Mouse (Mus musculus) spleen, adult 12 weeks (tissue): ENCODE results near the gene Calm2.

ENCODE experiments used
- DNase-seq: peaks from one replicate; pipeline ENCODE4 v3.0.0; 2022; ENCODE audit warnings: low spot score

The Calm2 gene

DNA sequence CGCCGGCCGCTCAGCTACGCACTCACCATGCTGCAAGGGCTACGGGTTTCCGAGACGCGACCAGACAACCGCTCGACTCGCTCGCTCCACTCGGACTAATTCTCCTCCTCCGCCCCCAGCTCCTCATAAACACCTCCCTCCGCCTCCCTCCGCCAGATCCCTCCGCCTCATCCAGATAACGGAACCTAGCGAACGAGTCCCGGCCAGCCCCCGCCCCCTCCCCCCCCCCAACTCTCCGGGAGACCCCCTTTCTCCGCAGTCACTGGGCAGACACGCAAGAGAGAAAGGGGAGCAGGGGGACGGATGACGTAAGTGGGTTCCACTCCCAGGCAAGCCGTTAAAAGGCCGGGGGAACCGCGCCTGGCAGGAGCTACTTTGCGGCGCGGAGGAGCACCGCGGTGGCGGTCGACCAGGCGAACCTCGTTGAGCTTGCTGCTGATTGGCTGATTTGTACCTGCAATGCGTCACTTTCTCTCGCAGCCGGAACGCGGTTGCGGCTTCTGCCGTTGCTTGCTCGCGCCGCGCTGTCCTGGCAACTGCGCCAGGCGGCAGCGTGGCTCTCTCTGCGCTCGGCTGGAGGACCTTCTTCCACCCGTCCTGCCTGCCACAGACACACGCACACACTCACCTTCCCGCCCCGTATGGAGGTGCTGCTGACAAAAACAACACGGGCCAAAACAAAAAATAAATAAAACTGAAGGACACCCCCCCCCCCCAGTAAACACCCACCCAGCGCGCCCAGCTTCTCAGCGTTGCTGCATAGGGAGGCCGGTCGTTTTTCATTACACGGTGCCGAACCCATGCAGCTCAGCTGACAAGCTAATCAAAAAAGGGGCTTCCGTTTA, at the start of gene Calm2:
TSS of gene Calm2 (minus strand) at position 169 of the 845 bp plus-strand sequence.
- DNase-seq = peak; percentile 95

DNA sequence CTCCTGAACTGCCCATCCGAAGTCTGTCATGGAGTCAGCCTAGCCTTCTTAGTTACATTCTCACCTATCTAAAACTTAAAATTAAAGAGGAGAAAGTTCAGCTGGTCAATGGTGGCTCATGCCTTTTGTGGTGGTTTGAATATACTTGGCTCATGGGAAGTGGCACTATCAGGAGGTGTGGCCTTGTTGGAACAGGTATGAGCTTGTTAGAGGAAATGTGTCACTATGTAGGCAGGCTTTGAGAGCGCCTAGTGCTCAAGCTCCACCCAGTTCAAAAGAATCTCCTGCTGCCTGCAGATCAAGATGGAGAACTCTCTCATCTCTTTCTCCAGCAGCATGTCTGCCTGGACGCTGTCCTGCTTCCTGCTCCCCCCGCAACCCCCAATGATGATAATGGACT, 48.8 kb upstream of the Calm2 start:
- no peak for DNase-seq

DNA sequence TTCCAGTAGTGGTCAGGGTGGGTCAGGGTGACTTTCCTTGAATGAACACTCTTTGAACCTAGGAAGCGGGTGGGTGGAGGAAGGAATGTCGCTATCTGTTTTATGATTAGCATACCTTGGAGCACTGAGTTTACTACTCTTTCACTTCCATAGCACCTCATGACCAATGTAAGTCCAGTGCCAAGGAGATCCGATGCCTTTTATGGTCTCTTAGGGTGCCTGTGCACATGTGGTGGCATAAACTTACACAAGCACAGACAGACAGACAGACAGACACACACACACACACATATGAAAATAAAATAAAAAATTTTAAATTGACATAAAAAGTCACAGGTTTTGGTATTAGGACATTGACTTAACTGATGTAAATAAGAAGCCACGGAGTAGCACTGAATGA, 47.6 kb upstream of the Calm2 start:
- no peak for DNase-seq

DNA sequence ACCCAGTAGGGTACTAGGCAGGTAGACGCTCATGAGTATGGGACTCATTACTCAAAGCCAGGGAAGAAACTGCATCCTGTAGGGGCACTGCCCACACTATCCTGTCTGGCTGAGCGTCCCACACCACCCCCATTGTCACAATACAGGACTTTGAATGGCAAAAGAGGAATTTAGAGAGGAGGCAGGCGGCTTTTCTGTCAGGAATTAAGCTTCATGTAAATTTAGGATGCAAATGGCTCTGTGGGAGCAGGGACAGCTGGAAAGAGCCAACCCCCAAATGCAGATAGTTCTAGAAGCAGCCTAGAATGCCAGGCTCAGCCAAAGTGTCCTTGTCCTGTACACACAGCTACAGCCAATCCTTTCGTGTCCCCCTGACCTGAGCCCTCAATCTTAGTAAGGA, 45.6 kb upstream of the Calm2 start:
- no peak for DNase-seq

DNA sequence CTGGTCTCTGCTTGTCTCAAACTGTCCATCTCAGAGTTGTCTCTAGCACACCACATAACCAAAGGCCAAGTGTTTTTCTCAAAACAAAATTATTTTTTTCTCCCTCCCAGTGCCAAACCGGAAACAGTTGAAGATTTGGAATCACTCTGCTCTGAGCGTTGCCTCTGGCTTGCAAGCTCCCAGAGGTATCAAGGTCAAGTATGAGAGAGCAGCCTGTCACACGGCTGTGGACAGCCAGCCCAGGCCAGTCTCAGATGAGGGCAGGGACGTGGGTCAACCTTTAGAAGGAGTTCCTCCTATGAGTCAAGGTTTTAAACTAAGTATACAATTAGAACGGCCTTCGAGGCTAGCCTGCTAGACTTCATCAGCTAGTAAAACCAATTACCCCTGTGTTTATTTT, 43.6 kb upstream of the Calm2 start:
- no peak for DNase-seq

DNA sequence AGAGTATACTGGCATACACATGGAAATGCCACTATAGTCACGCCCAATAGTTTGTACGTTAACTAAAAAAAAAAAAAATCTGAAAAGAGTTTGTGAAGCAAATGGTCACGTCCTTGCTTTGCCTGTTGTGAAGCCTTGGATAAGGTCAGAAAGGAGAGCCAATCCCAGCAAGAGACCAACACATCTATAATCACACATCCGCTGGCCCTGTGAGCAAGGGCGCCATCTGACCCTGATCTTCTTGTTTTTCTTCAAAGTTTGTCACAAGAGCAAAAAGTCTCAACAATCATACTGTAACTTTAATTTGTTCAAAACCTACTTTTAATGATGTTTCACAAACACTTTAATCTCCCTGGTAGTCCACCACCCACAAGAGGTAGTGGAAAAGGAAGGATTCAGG, 39.0 kb upstream of the Calm2 start:
- no peak for DNase-seq

DNA sequence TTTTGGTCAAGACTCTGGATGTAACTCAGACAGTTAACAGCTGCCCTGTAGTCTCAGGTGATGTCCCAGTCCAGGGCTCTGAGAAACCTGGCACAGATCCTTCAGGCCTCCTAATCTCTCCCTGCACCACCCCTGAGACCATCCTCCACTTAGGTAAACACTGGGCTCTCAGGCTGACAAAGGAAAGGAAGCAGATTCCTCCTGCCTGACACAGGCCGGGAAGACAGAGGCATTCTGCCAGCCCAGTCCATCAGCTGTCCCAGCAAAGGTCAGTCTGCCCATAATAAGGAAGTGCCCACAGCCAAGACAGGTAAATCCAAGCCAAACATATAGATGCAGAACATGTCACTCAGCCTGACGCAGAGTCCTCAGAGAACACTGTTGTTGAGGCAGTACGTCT, 36.1 kb upstream of the Calm2 start:
- DNase-seq = no peak

DNA sequence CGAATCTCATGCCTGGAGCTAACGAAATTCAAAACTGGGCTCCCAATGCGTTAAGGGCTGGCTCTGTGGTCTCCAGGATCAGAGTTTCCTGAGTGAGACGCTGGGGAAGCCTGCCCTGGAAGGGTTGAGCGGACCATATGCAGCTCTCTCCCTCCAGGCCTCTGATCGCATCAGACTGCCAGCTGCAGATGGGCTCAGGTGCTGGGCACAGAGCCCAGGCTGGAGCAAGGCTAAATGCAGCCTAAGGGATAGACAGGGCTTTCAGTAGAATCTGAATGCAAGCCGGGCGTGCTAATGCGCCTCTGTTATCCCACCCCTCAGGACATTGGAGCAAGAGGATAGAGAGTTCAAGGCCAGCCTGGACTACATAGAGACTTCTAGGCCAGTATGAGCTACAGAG, 31.8 kb upstream of the Calm2 start:
- no peak for DNase-seq

DNA sequence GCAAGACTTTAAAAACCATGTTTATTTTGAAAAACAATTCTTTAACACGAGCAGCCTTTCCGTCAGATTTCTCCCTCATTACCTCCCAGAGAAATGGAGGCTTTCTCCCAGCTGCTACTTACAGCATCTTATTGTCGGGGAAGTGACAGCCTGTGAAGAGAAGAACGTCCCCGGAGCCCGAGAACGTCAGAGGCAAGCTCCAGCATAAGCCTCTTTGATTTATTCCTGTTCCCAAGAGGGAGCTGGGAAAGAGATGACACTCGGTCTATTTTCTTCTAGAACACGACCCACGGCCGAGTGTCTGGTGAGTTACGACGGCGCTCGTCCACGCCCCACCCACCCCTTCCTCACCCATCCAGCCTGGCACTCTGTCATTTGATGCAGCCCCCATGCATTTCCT, 30.9 kb upstream of the Calm2 start:
- no peak for DNase-seq

DNA sequence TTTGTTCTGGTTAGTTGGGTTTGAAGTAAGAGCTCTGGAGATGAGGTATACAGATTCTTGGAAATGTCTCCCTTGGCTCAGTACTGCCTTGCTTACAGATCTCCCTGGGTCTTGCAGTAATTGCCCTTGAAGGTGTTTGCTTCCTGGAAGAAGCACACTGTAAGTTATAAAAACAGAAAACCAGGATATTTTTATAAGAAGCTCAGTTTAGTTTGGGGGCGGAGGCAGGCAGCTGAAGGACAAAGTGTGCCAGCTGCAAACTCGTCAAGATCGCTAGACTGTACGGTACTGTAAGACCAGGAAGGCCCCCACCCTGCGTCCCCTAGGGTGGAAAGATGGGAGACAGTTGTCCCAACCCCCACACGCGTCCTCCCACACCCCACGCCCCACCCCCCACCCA, 28.6 kb upstream of the Calm2 start:
- DNase-seq = no peak

DNA sequence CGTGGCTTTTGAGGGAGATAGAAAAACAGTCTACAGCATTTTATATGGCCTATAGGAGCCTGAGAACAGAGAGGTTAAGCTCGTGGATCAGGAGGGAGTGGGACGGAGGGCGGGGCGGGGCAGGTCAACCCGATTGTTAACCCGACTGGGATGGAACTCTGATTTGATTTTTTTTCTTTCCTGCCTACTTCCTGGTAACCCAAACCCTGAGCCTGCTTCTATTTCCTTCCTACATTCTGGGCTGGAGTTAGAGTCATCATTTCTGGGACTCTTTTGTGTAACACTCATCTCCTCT, 27.7 kb upstream of the Calm2 start:
- DNase-seq = no peak

DNA sequence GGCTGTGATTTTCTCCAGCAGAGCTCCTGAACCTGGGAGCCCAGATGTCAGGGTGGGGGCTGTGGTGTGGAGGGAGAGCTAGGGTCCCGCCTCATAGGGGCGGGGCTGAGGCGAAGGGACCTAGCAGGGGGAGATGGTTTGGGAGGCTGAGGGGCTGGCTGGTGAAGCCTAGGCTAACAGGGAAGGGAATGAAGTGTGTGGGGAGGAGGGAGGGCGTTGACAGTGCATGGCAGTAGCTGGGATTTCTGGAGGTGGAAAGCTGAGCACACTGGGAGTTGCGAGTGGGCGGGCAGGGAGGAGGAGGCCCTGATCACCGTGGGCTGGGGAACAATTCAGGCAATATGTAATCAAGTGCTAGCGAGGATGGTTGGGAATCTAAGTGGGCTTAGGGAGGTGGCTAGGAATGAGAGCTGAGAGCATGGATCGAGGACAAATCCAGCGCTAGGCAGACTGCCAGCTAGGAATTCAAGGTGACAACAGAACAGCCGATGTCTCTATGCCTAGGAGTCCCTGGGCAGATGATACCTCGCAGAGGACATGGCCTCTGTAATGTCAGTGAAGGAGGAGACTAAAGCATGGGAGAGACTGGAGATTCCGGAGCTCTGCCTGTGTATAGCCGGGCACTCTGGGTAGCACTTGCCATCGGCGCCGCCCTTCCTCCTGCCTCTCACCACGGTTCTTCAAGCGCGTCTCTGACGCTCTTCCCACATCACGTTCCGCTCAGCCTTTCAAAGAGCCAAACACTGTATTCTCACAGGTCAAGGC, 27.2 kb upstream of the Calm2 start:
- no peak for DNase-seq

DNA sequence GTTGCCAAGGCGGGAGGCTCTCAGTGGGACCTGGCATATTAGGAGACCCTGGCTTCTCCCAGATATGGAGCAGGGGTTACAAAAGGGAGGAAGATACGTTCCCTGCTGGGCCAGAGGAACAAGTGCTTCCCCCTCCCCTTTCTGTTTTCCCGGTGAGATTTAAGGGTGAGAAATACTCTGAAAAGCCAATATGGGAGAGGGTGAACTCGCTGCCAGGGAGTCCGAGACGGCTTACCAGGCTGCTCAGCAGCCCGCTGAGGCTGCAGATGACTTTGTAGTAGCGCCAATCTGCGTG, 26.7 kb upstream of the Calm2 start:
- no peak for DNase-seq

DNA sequence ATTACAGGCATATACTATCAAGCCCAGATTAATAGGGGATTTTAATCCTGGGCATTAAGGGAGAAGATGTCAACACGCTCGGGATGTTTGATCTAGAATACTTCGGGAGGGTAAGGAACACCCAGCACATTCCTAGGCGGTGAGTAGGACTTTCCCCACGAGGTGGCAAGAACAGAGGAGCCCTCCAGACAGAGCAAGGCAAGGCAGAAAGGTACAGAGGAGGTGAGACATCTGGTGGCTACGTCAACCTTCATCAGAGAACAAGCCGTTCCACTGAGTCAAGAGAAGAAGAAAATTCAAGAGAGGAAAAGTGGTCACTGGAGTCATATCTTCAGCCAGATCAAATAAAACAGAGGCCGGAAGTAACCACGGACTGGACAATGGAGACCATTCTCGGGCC, 26.1 kb upstream of the Calm2 start:
- no peak for DNase-seq

DNA sequence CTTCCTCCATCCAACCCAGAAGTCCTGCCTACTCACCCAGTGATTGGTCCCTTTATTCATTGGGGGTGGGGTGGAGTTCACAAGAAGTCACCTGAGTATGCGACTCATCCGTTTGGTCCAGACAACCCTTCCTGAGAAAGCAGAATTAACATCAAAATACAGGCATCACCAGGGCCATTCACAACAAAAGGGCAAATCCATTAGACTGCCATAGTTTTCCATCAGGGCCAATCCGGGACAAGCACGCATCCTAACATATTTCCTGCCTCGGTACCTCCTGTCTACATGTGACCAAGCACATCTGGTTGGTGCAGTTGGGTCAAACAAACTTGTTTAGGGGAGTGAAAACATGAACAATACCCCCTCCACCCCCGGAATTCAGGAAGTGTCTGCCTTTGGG, 24.9 kb upstream of the Calm2 start:
- DNase-seq = no peak

DNA sequence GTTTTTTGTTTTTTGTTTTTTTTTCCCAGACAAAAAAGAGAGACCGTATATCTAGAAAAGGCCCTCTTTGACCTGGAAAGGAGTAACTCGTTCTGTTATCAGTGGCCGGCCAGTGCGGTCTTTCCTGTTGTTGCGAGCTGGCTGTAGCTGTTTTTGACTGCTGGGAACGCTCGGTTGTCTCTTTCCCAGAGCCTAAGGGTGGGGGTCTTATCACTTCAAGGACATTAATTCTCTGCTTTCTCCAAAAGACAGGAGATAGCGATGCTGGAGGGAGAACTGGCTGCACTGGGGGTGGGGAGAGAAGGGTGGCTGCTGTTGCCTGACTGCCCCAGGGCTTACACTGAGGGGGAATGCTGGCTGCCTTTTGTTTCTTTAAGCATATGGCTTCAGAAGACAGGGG, 24.1 kb upstream of the Calm2 start:
- DNase-seq = no peak

DNA sequence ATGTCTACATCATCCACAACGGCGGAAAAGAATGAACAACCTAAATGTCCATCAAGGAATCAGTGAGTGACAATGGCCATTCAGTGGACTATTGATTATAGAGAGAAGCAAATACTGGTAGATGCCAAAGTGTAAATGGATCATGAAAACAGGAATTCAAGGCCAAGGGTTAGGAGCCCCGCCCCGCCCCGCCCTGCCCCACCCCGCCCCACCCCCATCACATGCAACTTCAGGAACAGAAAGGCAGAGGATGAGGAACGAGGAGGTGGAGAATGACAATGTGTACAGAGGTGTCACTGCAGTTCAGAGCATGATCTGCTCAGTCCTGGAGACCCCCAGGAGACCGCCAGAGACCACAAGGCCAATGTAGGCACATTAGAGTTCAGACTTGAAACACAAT, 23.5 kb upstream of the Calm2 start:
- no peak for DNase-seq

DNA sequence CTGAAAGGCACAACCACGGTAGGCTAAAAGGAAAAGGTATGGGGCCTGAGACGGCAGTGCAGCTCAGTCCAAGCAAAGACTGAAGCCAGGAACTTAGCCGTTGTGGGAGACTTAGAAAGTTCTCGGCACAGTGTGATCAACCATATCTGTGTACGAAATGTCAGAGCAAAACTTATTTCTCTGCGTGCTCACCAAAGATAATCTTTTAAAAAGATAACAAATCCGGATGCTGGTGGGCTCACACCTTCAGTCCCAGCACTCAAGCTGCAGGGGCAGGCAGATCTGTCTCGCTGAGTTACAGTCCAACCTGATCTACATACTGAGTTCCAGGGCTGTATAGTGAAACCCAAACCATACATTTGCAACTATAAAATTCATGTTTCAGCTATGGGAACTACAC, 22.7 kb upstream of the Calm2 start:
- no peak for DNase-seq

DNA sequence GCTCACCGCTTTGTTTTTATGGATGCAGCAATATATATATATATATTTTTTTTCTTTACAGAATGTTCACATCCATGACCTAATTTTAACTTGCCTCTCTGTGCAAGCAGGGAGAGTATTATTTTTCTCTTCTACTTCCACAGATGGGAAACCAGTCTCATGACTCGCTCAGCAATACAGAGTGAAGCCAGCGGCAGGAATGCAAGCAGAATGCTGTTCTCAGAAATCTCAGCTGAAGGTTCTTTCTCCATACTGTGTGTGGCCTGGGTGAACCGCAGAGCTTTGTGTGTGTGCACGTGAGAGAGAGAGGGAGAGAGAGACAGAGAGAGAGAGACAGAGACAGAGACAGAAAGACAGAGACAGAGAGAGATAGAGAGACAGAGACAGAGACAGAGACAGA, 21.9 kb upstream of the Calm2 start:
- DNase-seq = no peak

DNA sequence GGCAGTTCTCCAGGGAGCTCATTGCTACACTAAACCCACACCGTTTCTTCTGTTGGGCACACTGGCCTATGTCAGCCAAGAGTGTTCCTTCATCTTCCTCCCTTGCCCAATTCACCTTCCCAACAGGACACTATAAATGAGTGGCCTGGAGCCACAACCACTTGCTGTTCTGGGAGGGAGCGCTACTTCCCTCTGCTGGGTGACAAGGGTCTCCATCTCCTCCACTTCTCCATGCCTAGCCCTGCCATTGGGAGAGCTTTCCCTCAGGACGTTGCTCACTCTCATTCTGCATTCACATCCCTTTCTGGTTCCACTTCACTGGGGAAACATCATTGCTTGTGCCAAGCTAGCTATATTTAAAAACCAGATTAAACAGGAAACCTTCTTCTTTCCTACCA, 14.8 kb upstream of the Calm2 start:
- DNase-seq = no peak

DNA sequence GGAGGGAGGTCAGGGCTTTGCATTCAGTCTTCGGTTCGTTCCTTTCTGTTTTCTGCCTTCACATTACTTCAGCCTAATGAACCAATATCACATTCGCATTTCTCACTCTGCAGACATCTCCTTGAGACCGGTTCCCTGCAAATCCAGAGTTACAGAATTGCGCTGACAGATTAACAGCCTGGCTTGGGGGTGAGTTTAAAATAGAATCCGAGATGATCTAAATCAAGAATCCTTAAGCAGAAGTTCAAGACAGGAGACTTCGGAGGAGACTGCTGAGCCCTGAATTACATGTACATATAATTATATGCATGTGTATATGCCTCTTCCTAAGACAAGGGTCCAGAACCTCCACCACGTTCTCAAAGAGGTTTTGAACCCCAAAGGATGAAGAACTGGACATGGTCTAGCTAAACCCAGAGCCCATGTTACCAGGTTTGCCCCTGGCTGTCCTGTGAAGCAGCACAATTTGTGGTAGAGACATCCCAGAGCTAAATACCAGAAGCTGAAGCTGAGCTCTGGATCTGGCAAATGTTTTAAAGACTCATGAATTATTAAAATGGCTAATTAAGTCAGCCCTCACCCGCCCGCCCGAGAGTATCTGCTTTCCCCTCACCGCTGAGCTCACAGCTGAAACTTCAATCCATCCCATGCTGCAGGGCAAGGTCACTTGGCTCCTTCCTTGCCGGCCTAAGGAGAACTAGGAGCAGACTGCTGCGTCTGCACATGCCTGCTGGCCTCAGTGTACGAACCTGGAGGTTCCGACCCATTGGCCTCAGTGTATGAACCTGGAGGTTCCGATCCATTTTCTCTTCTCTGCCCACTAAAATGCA, 14.1 kb upstream of the Calm2 start:
- no peak for DNase-seq

DNA sequence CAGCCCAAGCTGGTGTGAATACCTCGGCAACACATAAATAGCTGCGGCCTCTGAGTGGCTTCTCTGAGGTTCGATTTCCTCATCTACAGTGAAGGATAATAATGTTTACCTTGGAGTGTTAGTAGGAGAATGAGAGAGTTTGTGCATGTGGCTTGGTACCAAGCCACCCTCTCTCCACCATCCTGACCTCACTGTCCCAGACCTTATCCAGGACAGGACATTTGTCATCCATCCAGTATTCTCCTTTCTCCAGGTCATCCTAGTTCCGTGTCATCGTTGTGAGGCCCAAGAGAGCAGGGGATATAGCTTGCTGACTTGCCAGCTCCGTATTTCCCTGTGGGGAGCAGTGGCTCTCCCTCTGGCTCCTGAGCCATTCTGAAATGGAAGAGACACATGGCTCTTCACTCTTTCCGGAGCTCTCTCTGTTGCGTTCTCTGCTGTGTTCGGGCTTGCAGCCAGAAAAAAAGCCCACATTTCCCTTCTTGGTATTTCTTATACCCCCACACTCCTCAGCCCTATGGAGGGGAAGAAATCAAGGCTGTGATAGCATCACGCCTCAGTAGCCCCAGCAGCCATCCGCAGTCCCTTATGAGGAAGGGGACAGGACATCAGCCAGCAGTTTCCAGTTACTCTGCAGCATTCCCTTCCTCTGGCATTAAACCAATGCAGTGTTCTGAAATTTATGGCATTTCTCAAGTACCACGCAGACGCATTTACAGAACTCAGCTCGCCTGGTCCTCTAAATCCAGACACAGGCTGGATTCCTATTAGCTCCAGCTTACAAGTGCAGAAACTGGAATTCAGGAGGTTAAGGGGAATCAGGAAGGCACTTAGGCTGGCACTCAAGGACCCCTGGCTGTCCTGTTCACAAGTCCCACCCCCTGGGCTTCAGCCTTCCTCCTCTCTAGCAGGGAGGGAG, 13.3 kb upstream of the Calm2 start:
- no peak for DNase-seq
